Mouse (Mus musculus) MN1 (cell line): ENCODE data around the gene Aplp2.

ENCODE experiments used
- DNase-seq: peaks from one replicate; pipeline ENCODE4 v3.0.0-alpha.2; 2016; ENCODE audit warnings: low spot score

Gene Aplp2

GRCm38 (mm10) chr9:31122464-31123030, 89.1 kb downstream of the Aplp2 start:
- no peak for DNase-seq

GRCm38 (mm10) chr9:31120533-31120915, 91.1 kb downstream of the Aplp2 start:
- no peak for DNase-seq

- DNase-seq, result no peak
These were observed 91.6 kb downstream of the Aplp2 start for GRCm38 (mm10) chr9:31119882-31120532.

- DNase-seq, result no peak
These were observed 92.2 kb downstream of the Aplp2 start for GRCm38 (mm10) chr9:31119405-31119804.

GRCm38 (mm10) chr9:31118520-31119298, 92.9 kb downstream of the Aplp2 start:
- peak; percentile 12 for DNase-seq

GRCm38 (mm10) chr9:31117488-31117887, 94.1 kb downstream of the Aplp2 start:
- DNase-seq, result no peak

- DNase-seq, result no peak
These were observed 94.5 kb downstream of the Aplp2 start for GRCm38 (mm10) chr9:31117088-31117487.

- DNase-seq, result no peak
These were observed 96.0 kb downstream of the Aplp2 start for GRCm38 (mm10) chr9:31115586-31115985.

GRCm38 (mm10) chr9:31108464-31108863, 103.2 kb downstream of the Aplp2 start:
- DNase-seq, result no peak
